Mouse (Mus musculus): ENCODE results near the gene Pdx1. TPM values are rescaled to one million over a fixed set of nuclear protein-coding genes. Genes with fewer than 3 reads are reported as not detected.

Pdx1 gene
- polyA plus RNA-seq (2015; fragmentation: Nextera tagmentation; extraction: Ambion mirVana): not detected in 2 replicates

- Histone ChIP-seq H3K4me3 (ENCODE audit: low read length) (peak within 1 kb of the TSS; percentile 28), H3K36me3 (ENCODE audit: control insufficient read depth, insufficient read depth) (no peaks in the 10 kb centered on the region), H3K4me1 (ENCODE audit: control insufficient read depth, insufficient read depth, low read length) (no peaks in the 10 kb centered on the region), H3K9me3 (replicated peaks; ENCODE audit: control insufficient read depth, low read length) (no peaks in the 10 kb centered on the region), H3K27me3 (ENCODE audit: control insufficient read depth, insufficient read depth, low read length) (peaks cover 91% of the 10 kb centered on the region), H3K4me2 (ENCODE audit: low read depth, low read length) (peak within 1 kb of the TSS; percentile 44; the same call in 1 of the 2 replicates), H3K27ac (ENCODE audit: low read length) (no peak within 1 kb of the TSS), H3K9ac (ENCODE audit: low read length) (no peak within 1 kb of the TSS)
- WGBS: under 1% methylated on average over 44 of the region's 44 CpGs
- no peak; the same call in 1 of the 2 replicates for ATAC-seq (replicated peaks; ENCODE audit: extremely low read depth, insufficient read depth, low FRiP score)
Measured at GRCm38 (mm10) chr5:147269926-147270672, at the start of gene Pdx1. Gene Pdx1, plus strand, starts transcription at chr5:147269959.

- H3K4me1 ChIP-seq (ENCODE audit: control insufficient read depth, insufficient read depth, low read length): no peaks in the 10 kb centered on the region
- H3K4me2 ChIP-seq (ENCODE audit: low read depth, low read length): no peak overlapping the region
- no peaks in the 10 kb centered on the region for H3K36me3 ChIP-seq (ENCODE audit: control insufficient read depth, insufficient read depth)
- H3K9me3 ChIP-seq (replicated peaks; ENCODE audit: control insufficient read depth, low read length): no peaks in the 10 kb centered on the region
- H3K27ac ChIP-seq (ENCODE audit: low read length): no peak overlapping the region
- H3K9ac ChIP-seq (ENCODE audit: low read length): no peak overlapping the region
- H3K27me3 ChIP-seq (ENCODE audit: control insufficient read depth, insufficient read depth, low read length): peaks cover 47% of the 10 kb centered on the region
- H3K4me3 ChIP-seq (ENCODE audit: low read length): no peak overlapping the region
- WGBS: 14% methylated on average over 25 of the region's 25 CpGs
- no peak for ATAC-seq (replicated peaks; ENCODE audit: extremely low read depth, insufficient read depth, low FRiP score)
Measured at GRCm38 (mm10) chr5:147227354-147228112, 42.2 kb upstream of the Pdx1 start.

- 53% methylated on average over 21 of the region's 21 CpGs for WGBS
Measured at GRCm38 (mm10) chr5:147235406-147236309, 34.1 kb upstream of the Pdx1 start.

GRCm38 (mm10) chr5:147243908-147244307, 25.9 kb upstream of the Pdx1 start:
- Histone ChIP-seq H3K36me3 (ENCODE audit: control insufficient read depth, insufficient read depth) (no peaks in the 10 kb centered on the region), H3K4me3 (ENCODE audit: low read length) (no peak overlapping the region), H3K9me3 (replicated peaks; ENCODE audit: control insufficient read depth, low read length) (no peaks in the 10 kb centered on the region), H3K9ac (ENCODE audit: low read length) (no peak overlapping the region), H3K4me1 (ENCODE audit: control insufficient read depth, insufficient read depth, low read length) (no peaks in the 10 kb centered on the region), H3K27ac (ENCODE audit: low read length) (no peak overlapping the region), H3K27me3 (ENCODE audit: control insufficient read depth, insufficient read depth, low read length) (no peaks in the 10 kb centered on the region; the same call in 1 of the 2 replicates), H3K4me2 (ENCODE audit: low read depth, low read length) (no peak overlapping the region)
- 82% methylated on average over 7 of the region's 7 CpGs for WGBS
- ATAC-seq (replicated peaks; ENCODE audit: extremely low read depth, insufficient read depth, low FRiP score): no peak

More at GRCm38 (mm10) chr5:147235406-147236309, 34.1 kb upstream of the Pdx1 start:
- Histone ChIP-seq H3K27me3 (ENCODE audit: control insufficient read depth, insufficient read depth, low read length) (peaks cover 4% of the 10 kb centered on the region; the same call in 1 of the 2 replicates), H3K9me3 (replicated peaks; ENCODE audit: control insufficient read depth, low read length) (no peaks in the 10 kb centered on the region), H3K36me3 (ENCODE audit: control insufficient read depth, insufficient read depth) (no peaks in the 10 kb centered on the region), H3K9ac (ENCODE audit: low read length) (no peak overlapping the region), H3K4me2 (ENCODE audit: low read depth, low read length) (no peak overlapping the region), H3K4me1 (ENCODE audit: control insufficient read depth, insufficient read depth, low read length) (no peaks in the 10 kb centered on the region), H3K27ac (ENCODE audit: low read length) (no peak overlapping the region), H3K4me3 (ENCODE audit: low read length) (no peak overlapping the region)
- ATAC-seq (replicated peaks; ENCODE audit: extremely low read depth, insufficient read depth, low FRiP score): no peak

GRCm38 (mm10) chr5:147260189-147260588, 9.6 kb upstream of the Pdx1 start:
- H3K36me3 ChIP-seq (ENCODE audit: control insufficient read depth, insufficient read depth): no peaks in the 10 kb centered on the region

GRCm38 (mm10) chr5:147260778-147261177, 9.0 kb upstream of the Pdx1 start:
- WGBS: 71% methylated on average over 4 of the region's 4 CpGs
- no peak overlapping the region for H3K27ac ChIP-seq (ENCODE audit: low read length)
- H3K36me3 ChIP-seq (ENCODE audit: control insufficient read depth, insufficient read depth): no peaks in the 10 kb centered on the region
- H3K9me3 ChIP-seq (replicated peaks; ENCODE audit: control insufficient read depth, low read length): peaks cover 3% of the 10 kb centered on the region
- no peak for ATAC-seq (replicated peaks; ENCODE audit: extremely low read depth, insufficient read depth, low FRiP score)
- no peak overlapping the region for H3K4me3 ChIP-seq (ENCODE audit: low read length)
- H3K27me3 ChIP-seq (ENCODE audit: control insufficient read depth, insufficient read depth, low read length): peaks cover 21% of the 10 kb centered on the region
- H3K4me2 ChIP-seq (ENCODE audit: low read depth, low read length): no peak overlapping the region
- no peak overlapping the region for H3K9ac ChIP-seq (ENCODE audit: low read length)
- no peaks in the 10 kb centered on the region for H3K4me1 ChIP-seq (ENCODE audit: control insufficient read depth, insufficient read depth, low read length)

More at GRCm38 (mm10) chr5:147260189-147260588, 9.6 kb upstream of the Pdx1 start:
- no peak overlapping the region for H3K4me2 ChIP-seq (ENCODE audit: low read depth, low read length)
- WGBS: 87% methylated on average over 1 of the region's 1 CpGs
- no peak overlapping the region for H3K4me3 ChIP-seq (ENCODE audit: low read length)
- peaks cover 3% of the 10 kb centered on the region for H3K9me3 ChIP-seq (replicated peaks; ENCODE audit: control insufficient read depth, low read length)
- no peak overlapping the region for H3K27ac ChIP-seq (ENCODE audit: low read length)
- H3K27me3 ChIP-seq (ENCODE audit: control insufficient read depth, insufficient read depth, low read length): peaks cover 17% of the 10 kb centered on the region
- ATAC-seq (replicated peaks; ENCODE audit: extremely low read depth, insufficient read depth, low FRiP score): no peak
- H3K4me1 ChIP-seq (ENCODE audit: control insufficient read depth, insufficient read depth, low read length): no peaks in the 10 kb centered on the region
- no peak overlapping the region for H3K9ac ChIP-seq (ENCODE audit: low read length)

- Histone ChIP-seq H3K27ac (ENCODE audit: low read length) (no peak overlapping the region), H3K27me3 (ENCODE audit: control insufficient read depth, insufficient read depth, low read length) (peaks cover 31% of the 10 kb centered on the region), H3K4me2 (ENCODE audit: low read depth, low read length) (no peak overlapping the region), H3K4me3 (ENCODE audit: low read length) (no peak overlapping the region), H3K4me1 (ENCODE audit: control insufficient read depth, insufficient read depth, low read length) (no peaks in the 10 kb centered on the region), H3K9me3 (replicated peaks; ENCODE audit: control insufficient read depth, low read length) (peaks cover 3% of the 10 kb centered on the region), H3K36me3 (ENCODE audit: control insufficient read depth, insufficient read depth) (no peaks in the 10 kb centered on the region), H3K9ac (ENCODE audit: low read length) (no peak overlapping the region)
- ATAC-seq (replicated peaks; ENCODE audit: extremely low read depth, insufficient read depth, low FRiP score): no peak
- WGBS: 41% methylated on average over 11 of the region's 11 CpGs
Measured at GRCm38 (mm10) chr5:147261899-147262541, 7.7 kb upstream of the Pdx1 start.

GRCm38 (mm10) chr5:147263945-147264344, 5.8 kb upstream of the Pdx1 start:
- H3K4me3 ChIP-seq (ENCODE audit: low read length): no peak overlapping the region
- no peaks in the 10 kb centered on the region for H3K4me1 ChIP-seq (ENCODE audit: control insufficient read depth, insufficient read depth, low read length)
- 17% methylated on average over 4 of the region's 4 CpGs for WGBS
- H3K4me2 ChIP-seq (ENCODE audit: low read depth, low read length): no peak overlapping the region
- peaks cover 49% of the 10 kb centered on the region for H3K27me3 ChIP-seq (ENCODE audit: control insufficient read depth, insufficient read depth, low read length)
- no peak for ATAC-seq (replicated peaks; ENCODE audit: extremely low read depth, insufficient read depth, low FRiP score)
- H3K27ac ChIP-seq (ENCODE audit: low read length): no peak overlapping the region
- H3K9me3 ChIP-seq (replicated peaks; ENCODE audit: control insufficient read depth, low read length): no peaks in the 10 kb centered on the region; the same call in 1 of the 2 replicates
- no peaks in the 10 kb centered on the region for H3K36me3 ChIP-seq (ENCODE audit: control insufficient read depth, insufficient read depth)
- no peak overlapping the region for H3K9ac ChIP-seq (ENCODE audit: low read length)

Measured in heart, embryonic 16.5 days (tissue).